Mouse (Mus musculus) lung, embryonic 14.5 days (tissue): ENCODE measurements around the gene Ptgr1. TPM values are rescaled to one million over a fixed set of nuclear protein-coding genes. Genes with fewer than 3 reads are reported as not detected.

Source experiments
- ATAC-seq: fragments of 200-750 bp; cut with Nextera tagmentation; 2 replicates; pipeline ENCODE4 v1.8.0; 2017; ENCODE audit warnings: mild to moderate bottlenecking, moderate TSS enrichment, moderate library complexity; ENCODE audit not compliant: insufficient read depth
- DNase-seq: peaks from one replicate; pipeline ENCODE4 v3.0.0-alpha.2; 2015
- H3K27ac ChIP-seq: fragments of 300-500 bp; sonication (generic); 2 replicates; pipeline ENCODE4 v1.5.1; 2014; ENCODE audit warnings: low read depth, mild to moderate bottlenecking, moderate library complexity
- H3K27me3 ChIP-seq: fragments of 300-500 bp; sonication (generic); 2 replicates; pipeline ENCODE4 v1.6.1; 2014; ENCODE audit warnings: low read length, control low read depth; ENCODE audit not compliant: insufficient read depth
- H3K36me3 ChIP-seq: fragments of 300-500 bp; sonication (generic); 2 replicates; pipeline ENCODE4 v1.6.1; 2014; ENCODE audit warnings: control low read depth; ENCODE audit not compliant: insufficient read depth
- H3K4me1 ChIP-seq: fragments of 300-500 bp; sonication (generic); 2 replicates; pipeline ENCODE4 v1.6.1; 2014; ENCODE audit warnings: antibody characterized with exemption, control low read depth; ENCODE audit not compliant: insufficient read depth
- H3K4me2 ChIP-seq: fragments of 300-500 bp; sonication (generic); 2 replicates; pipeline ENCODE4 v1.6.1; 2014; ENCODE audit warnings: mild to moderate bottlenecking
- H3K4me3 ChIP-seq: fragments of 300-500 bp; sonication (generic); 2 replicates; pipeline ENCODE4 v1.5.1; 2014; ENCODE audit warnings: low read depth, low read length
- H3K9ac ChIP-seq: fragments of 300-500 bp; sonication (generic); 2 replicates; pipeline ENCODE4 v1.6.1; 2014
- H3K9me3 ChIP-seq: fragments of 300-500 bp; sonication (generic); 2 replicates; pipeline ENCODE4 v1.6.1; 2016; ENCODE audit warnings: low read depth, low read length, control low read depth
- CTCF ChIP-seq: IDR thresholded peaks from 2 replicates; pipeline ENCODE4 v1.5.1; 2016; ENCODE audit warnings: antibody characterized with exemption, low read depth
- WGBS: fragments of 180-500 bp; shearing (Covaris S2); extraction: QIAGEN DNeasy Blood & Tissue Kit; methylation state at CpG from one replicate; pipeline ENCODE4 v1.1.7; 2014; 5-methylcytosine and 5-hydroxymethylcytosine counted together
- polyA plus RNA-seq: library from polyadenylated mRNA; unstranded; fragments of >200 nt; fragmentation: Nextera tagmentation; extraction: Ambion mirVana; gene quantifications from 2 replicates; pipeline ENCODE4 v1.2.1, GENCODE M21; 2014

The Ptgr1 gene
- polyA plus RNA-seq, result 26.2 and 26.3 TPM in 2 replicates

GRCm38 (mm10) chr4:58986540-58987190, at the start of gene Ptgr1:
TSS of gene Ptgr1 (minus strand) at chr4:58987119.
- Histone ChIP-seq H3K4me1 (no peaks in the 10 kb centered on the region), H3K9ac (peak within 1 kb of the TSS; percentile 65), H3K27ac (0 out of 2 replicates have a peak within 1 kb of the TSS, but pooled peaks have one; percentile 69), H3K36me3 (no peaks in the 10 kb centered on the region), H3K4me3 (peak within 1 kb of the TSS; percentile 63), H3K9me3 (no peaks in the 10 kb centered on the region), H3K27me3 (no peaks in the 10 kb centered on the region), H3K4me2 (peak within 1 kb of the TSS; percentile 84)
- no peak for TF ChIP-seq CTCF
- WGBS, result under 1% methylated on average over 28 of the region's 28 CpGs
- ATAC-seq (peak; percentile 83), DNase-seq (peak; percentile 87)

- Histone ChIP-seq H3K9me3 (no peaks in the 10 kb centered on the region), H3K4me3 (peak overlapping the region; percentile 84), H3K4me2 (peak overlapping the region; percentile 74), H3K36me3 (peaks cover 6% of the 10 kb centered on the region; the same call in 1 of the 2 replicates), H3K27ac (no peak overlapping the region), H3K4me1 (0 out of 2 replicates have a peak, but pooled peaks cover 4% of the 10 kb centered on the region), H3K27me3 (no peaks in the 10 kb centered on the region), H3K9ac (peak overlapping the region; percentile 85)
- DNase-seq (peak; percentile 6), ATAC-seq (no peak; the same call in 1 of the 2 replicates)
- WGBS, result 65% methylated on average over 18 of the region's 18 CpGs
- TF ChIP-seq CTCF, result no peak
Observed at GRCm38 (mm10) chr4:59035786-59036350, 48.9 kb upstream of the Ptgr1 start.

- H3K4me1 ChIP-seq, result 0 out of 2 replicates have a peak, but pooled peaks cover 4% of the 10 kb centered on the region
- ATAC-seq, result peak; percentile 89
- H3K4me3 ChIP-seq, result peak within 1 kb of the TSS; percentile 84
- H3K36me3 ChIP-seq, result peaks cover 4% of the 10 kb centered on the region; the same call in 1 of the 2 replicates
- H3K27ac ChIP-seq, result peak within 1 kb of the TSS; percentile 60
- no peak for TF ChIP-seq CTCF
- H3K9me3 ChIP-seq, result no peaks in the 10 kb centered on the region
- H3K9ac ChIP-seq, result peak within 1 kb of the TSS; percentile 85
- peak; percentile 78 for DNase-seq
- no peaks in the 10 kb centered on the region for H3K27me3 ChIP-seq
- H3K4me2 ChIP-seq, result peak within 1 kb of the TSS; percentile 74
- 10% methylated on average over 76 of the region's 76 CpGs for WGBS
Observed at GRCm38 (mm10) chr4:59034918-59035785, 48.2 kb upstream of the Ptgr1 start, which contains the start of gene Gng10. TSS of gene Gng10 (plus strand) at chr4:59035088.

GRCm38 (mm10) chr4:59034325-59034917, 47.5 kb upstream of the Ptgr1 start:
- WGBS, result 80% methylated on average over 10 of the region's 10 CpGs
- Histone ChIP-seq H3K4me3 (peak overlapping the region; percentile 84), H3K9me3 (no peaks in the 10 kb centered on the region), H3K9ac (peak overlapping the region; percentile 85; the same call in 1 of the 2 replicates), H3K4me1 (0 out of 2 replicates have a peak, but pooled peaks cover 4% of the 10 kb centered on the region), H3K27me3 (no peaks in the 10 kb centered on the region), H3K4me2 (peak overlapping the region; percentile 74), H3K36me3 (peaks cover under 1% of the 10 kb centered on the region; the same call in 1 of the 2 replicates), H3K27ac (no peak overlapping the region)
- ATAC-seq, result peak; percentile 30; the same call in 1 of the 2 replicates
- no peak for TF ChIP-seq CTCF
- DNase-seq, result no peak

GRCm38 (mm10) chr4:59016922-59017321, 30.0 kb upstream of the Ptgr1 start:
- DNase-seq (no peak), ATAC-seq (no peak)
- WGBS, result 86% methylated on average over 2 of the region's 2 CpGs
- no peak overlapping the region for H3K4me3 ChIP-seq
- H3K9ac ChIP-seq, result no peak overlapping the region
- no peak overlapping the region for H3K4me2 ChIP-seq
- no peaks in the 10 kb centered on the region for H3K27me3 ChIP-seq
- no peak for TF ChIP-seq CTCF
- H3K9me3 ChIP-seq, result no peaks in the 10 kb centered on the region
- H3K4me1 ChIP-seq, result no peaks in the 10 kb centered on the region
- no peak overlapping the region for H3K27ac ChIP-seq
- H3K36me3 ChIP-seq, result peaks cover 35% of the 10 kb centered on the region

GRCm38 (mm10) chr4:59015181-59015580, 28.3 kb upstream of the Ptgr1 start:
- no peak for TF ChIP-seq CTCF
- Histone ChIP-seq H3K27me3 (no peaks in the 10 kb centered on the region), H3K4me2 (no peak overlapping the region), H3K27ac (no peak overlapping the region), H3K4me1 (no peaks in the 10 kb centered on the region), H3K4me3 (no peak overlapping the region), H3K9ac (no peak overlapping the region), H3K36me3 (peaks cover 24% of the 10 kb centered on the region), H3K9me3 (no peaks in the 10 kb centered on the region)
- DNase-seq (no peak), ATAC-seq (no peak)
- WGBS, result 89% methylated on average over 3 of the region's 3 CpGs
